Mouse (Mus musculus): ENCODE measurements around the gene Lonrf2.

- TF ChIP-seq GATA1 (IDR thresholded peaks at IDR 0.05; ENCODE audit: low read length) (no peak), TAL1 (IDR thresholded peaks at IDR 0.05; ENCODE audit: low read length) (no peak)
These were observed 27.8 kb upstream of the Lonrf2 start for GRCm38 (mm10) chr1:38864341-38864740.
